10 mouse cellular contexts compared by ENCODE assay signal in genomic region chr11:44977921-44978397, GRCm38 (mm10).
A peak's percentile ranks its signal among the peaks of the same experiment; 100 is the strongest.
DNase-seq lines count a peak whose midpoint lies in the region; ATAC-seq and TF ChIP-seq lines count a peak whose summit lies in the region.
"Had no signal": no experiment of that assay in that cellular context is flagged by ENCODE, and none has a peak within 500 bp of the region (broad histone marks: within the 10 kb centered on the region; RNA-seq: fewer than 3 reads in every experiment).

No protein-coding gene starts in this region.

- no peaks in the 10 kb centered on the region for H3K36me3 ChIP-seq in midbrain, embryonic 12.5 days
- no peaks in the 10 kb centered on the region for H3K36me3 ChIP-seq in midbrain, embryonic 10.5 days
- H3K36me3 ChIP-seq in hindbrain, embryonic 16.5 days (ENCODE audit: control insufficient read depth, insufficient read depth, low read length), result no peaks in the 10 kb centered on the region
- H3K36me3 ChIP-seq in midbrain, embryonic 13.5 days, result no peaks in the 10 kb centered on the region
- H3K36me3 ChIP-seq in liver, postnatal 0 days (replicated peaks; ENCODE audit: insufficient read depth, low read length), result no peaks in the 10 kb centered on the region
- H3K36me3 ChIP-seq: G1E had no signal

- no peak overlapping the region for H3K9ac ChIP-seq in midbrain, embryonic 12.5 days (replicated peaks)
- no peak overlapping the region for H3K9ac ChIP-seq in hindbrain, embryonic 16.5 days (ENCODE audit: low read depth, low read length)
- no peak overlapping the region for H3K9ac ChIP-seq in midbrain, embryonic 13.5 days (replicated peaks)
- H3K9ac ChIP-seq in liver, postnatal 0 days (replicated peaks), result no peak overlapping the region

- H3K4me2 ChIP-seq in midbrain, embryonic 12.5 days (replicated peaks), result no peak overlapping the region
- no peak overlapping the region for H3K4me2 ChIP-seq in hindbrain, embryonic 16.5 days (ENCODE audit: low read length)
- no peak overlapping the region for H3K4me2 ChIP-seq in midbrain, embryonic 13.5 days (replicated peaks)
- H3K4me2 ChIP-seq in liver, postnatal 0 days (ENCODE audit: low read depth, low read length), result no peak overlapping the region

- TF ChIP-seq EP300 in liver, postnatal 0 days (IDR thresholded peaks at IDR 0.05; ENCODE audit: low read depth), result no peak

- no peak overlapping the region for H3K4me3 ChIP-seq in midbrain, embryonic 12.5 days
- no peak overlapping the region for H3K4me3 ChIP-seq in midbrain, embryonic 10.5 days
- no peak overlapping the region for H3K4me3 ChIP-seq in hindbrain, embryonic 16.5 days (ENCODE audit: low read length)
- no peak overlapping the region for H3K4me3 ChIP-seq in midbrain, embryonic 13.5 days (replicated peaks)
- no peak overlapping the region for H3K4me3 ChIP-seq in liver, postnatal 0 days (ENCODE audit: low read depth, low read length)

- no peaks in the 10 kb centered on the region; the same call in 1 of the 2 replicates for H3K27me3 ChIP-seq in midbrain, embryonic 12.5 days
- no peaks in the 10 kb centered on the region for H3K27me3 ChIP-seq in midbrain, embryonic 10.5 days (ENCODE audit: low read depth, poor library complexity, severe bottlenecking)
- H3K27me3 ChIP-seq in hindbrain, embryonic 16.5 days (replicated peaks; ENCODE audit: control insufficient read depth, insufficient read depth, low read length), result no peaks in the 10 kb centered on the region
- no peaks in the 10 kb centered on the region for H3K27me3 ChIP-seq in midbrain, embryonic 13.5 days
- H3K27me3 ChIP-seq in liver, postnatal 0 days (ENCODE audit: insufficient read depth, low read length), result no peaks in the 10 kb centered on the region

- WGBS in midbrain, embryonic 12.5 days, result 75% methylated on average over 4 of the region's 4 CpGs
- 95% methylated on average over 4 of the region's 4 CpGs for WGBS in midbrain, embryonic 10.5 days
- 39% methylated on average over 4 of the region's 4 CpGs for WGBS in hindbrain, embryonic 16.5 days
- WGBS in midbrain, embryonic 13.5 days, result 65% methylated on average over 4 of the region's 4 CpGs
- WGBS in liver, postnatal 0 days (ENCODE audit: insufficient replicate concordance), result 81% methylated on average over 4 of the region's 4 CpGs

- ATAC-seq in midbrain, embryonic 12.5 days (ENCODE audit: low FRiP score, low read depth), result peak; percentile 47; the same call in 1 of the 2 replicates
- ATAC-seq in hindbrain, embryonic 16.5 days, result peak; percentile 75
- ATAC-seq in midbrain, embryonic 13.5 days, result peak; percentile 46
- no peak for ATAC-seq in liver, postnatal 0 days
- no peak for ATAC-seq in megakaryocyte-erythroid progenitor cell, adult 5-6 weeks (replicated peaks; ENCODE audit: low FRiP score, low TSS enrichment, poor library complexity, severe bottlenecking)

- TF ChIP-seq CTCF in liver, postnatal 0 days (IDR thresholded peaks at IDR 0.05; ENCODE audit: low read depth), result no peak

- no peak for DNase-seq in midbrain, embryonic 10.5 days (ENCODE audit: low spot score)
- DNase-seq in liver, postnatal 0 days, result no peak
- DNase-seq in thymus, postnatal 25 days, result no peak
- DNase-seq: adrenal gland, postnatal 14 days; kidney, postnatal 25 days had no signal

- H3K27ac ChIP-seq in midbrain, embryonic 12.5 days (replicated peaks), result no peak overlapping the region
- H3K27ac ChIP-seq in midbrain, embryonic 10.5 days (replicated peaks), result no peak overlapping the region
- H3K27ac ChIP-seq in hindbrain, embryonic 16.5 days (ENCODE audit: low read depth, low read length), result peak overlapping the region; percentile 61
- 0 out of 2 replicates have a peak overlapping the region, but pooled peaks have one; percentile 9 for H3K27ac ChIP-seq in midbrain, embryonic 13.5 days
- no peak overlapping the region for H3K27ac ChIP-seq in liver, postnatal 0 days (ENCODE audit: low read depth)

- peaks cover 26% of the 10 kb centered on the region for H3K4me1 ChIP-seq in midbrain, embryonic 12.5 days
- peaks cover 40% of the 10 kb centered on the region for H3K4me1 ChIP-seq in midbrain, embryonic 10.5 days
- H3K4me1 ChIP-seq in hindbrain, embryonic 16.5 days (ENCODE audit: control insufficient read depth, insufficient read depth, low read depth, low read length), result peaks cover 21% of the 10 kb centered on the region
- peaks cover 52% of the 10 kb centered on the region for H3K4me1 ChIP-seq in midbrain, embryonic 13.5 days (replicated peaks)
- H3K4me1 ChIP-seq in liver, postnatal 0 days (ENCODE audit: insufficient read depth), result no peaks in the 10 kb centered on the region

- H3K9me3 ChIP-seq in midbrain, embryonic 12.5 days, result no peaks in the 10 kb centered on the region
- H3K9me3 ChIP-seq in midbrain, embryonic 10.5 days (replicated peaks), result no peaks in the 10 kb centered on the region
- H3K9me3 ChIP-seq in hindbrain, embryonic 16.5 days (ENCODE audit: control insufficient read depth, low read length), result no peaks in the 10 kb centered on the region
- H3K9me3 ChIP-seq in midbrain, embryonic 13.5 days, result no peaks in the 10 kb centered on the region
- no peaks in the 10 kb centered on the region for H3K9me3 ChIP-seq in liver, postnatal 0 days (ENCODE audit: low read length)
- H3K9me3 ChIP-seq: G1E had no signal

Comparison
In these comparisons a context has a peak if more than half of its experiments do, and no peak if none do; other contexts are left out.
1. H3K27ac ChIP-seq: peak in hindbrain, embryonic 16.5 days (single experiment) and midbrain, embryonic 13.5 days (single experiment); none in midbrain, embryonic 12.5 days (single experiment), midbrain, embryonic 10.5 days (single experiment) and liver, postnatal 0 days (single experiment).
2. ATAC-seq: peak in midbrain, embryonic 12.5 days (single experiment), hindbrain, embryonic 16.5 days (single experiment) and midbrain, embryonic 13.5 days (single experiment); none in liver, postnatal 0 days (single experiment) and megakaryocyte-erythroid progenitor cell, adult 5-6 weeks (single experiment).